Mouse (Mus musculus): ENCODE results near the gene Eif6. TPM values are rescaled to one million over a fixed set of nuclear protein-coding genes. Genes with fewer than 3 reads are reported as not detected.

The Eif6 gene
- polyA plus RNA-seq, 1 experiment: 133 TPM

DNA sequence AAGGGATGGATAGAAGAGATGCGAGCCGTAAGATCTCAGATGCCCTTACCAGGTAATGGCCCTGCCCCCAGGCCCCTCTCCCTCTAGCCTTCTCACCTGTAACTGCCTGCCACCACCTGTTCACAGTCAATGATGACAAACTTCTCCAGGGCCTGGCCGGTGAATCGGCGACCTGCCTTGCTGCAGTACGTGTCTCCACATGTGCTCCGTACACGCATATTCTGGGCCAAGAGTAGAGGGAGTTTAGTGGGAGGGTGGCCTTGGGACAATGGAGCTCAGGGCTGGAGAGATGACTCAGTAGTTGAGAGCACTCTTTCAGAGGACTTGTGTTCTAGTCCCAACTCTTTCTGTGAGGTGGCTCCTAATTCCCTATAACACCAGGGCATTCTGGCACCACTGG is 4.1 kb upstream of the Eif6 start:
- no peak overlapping the region for H3K4me3 ChIP-seq (ENCODE audit: insufficient read depth, low read length)
- no peak for TF ChIP-seq POLR2A (IDR thresholded peaks at IDR 0.05; ENCODE audit: low read depth, low read length)
- no peaks in the 10 kb centered on the region for H3K4me1 ChIP-seq (ENCODE audit: control insufficient read depth, insufficient read depth, low read length)
- H3K27ac ChIP-seq (ENCODE audit: insufficient read depth, low read length): no peak overlapping the region

DNA sequence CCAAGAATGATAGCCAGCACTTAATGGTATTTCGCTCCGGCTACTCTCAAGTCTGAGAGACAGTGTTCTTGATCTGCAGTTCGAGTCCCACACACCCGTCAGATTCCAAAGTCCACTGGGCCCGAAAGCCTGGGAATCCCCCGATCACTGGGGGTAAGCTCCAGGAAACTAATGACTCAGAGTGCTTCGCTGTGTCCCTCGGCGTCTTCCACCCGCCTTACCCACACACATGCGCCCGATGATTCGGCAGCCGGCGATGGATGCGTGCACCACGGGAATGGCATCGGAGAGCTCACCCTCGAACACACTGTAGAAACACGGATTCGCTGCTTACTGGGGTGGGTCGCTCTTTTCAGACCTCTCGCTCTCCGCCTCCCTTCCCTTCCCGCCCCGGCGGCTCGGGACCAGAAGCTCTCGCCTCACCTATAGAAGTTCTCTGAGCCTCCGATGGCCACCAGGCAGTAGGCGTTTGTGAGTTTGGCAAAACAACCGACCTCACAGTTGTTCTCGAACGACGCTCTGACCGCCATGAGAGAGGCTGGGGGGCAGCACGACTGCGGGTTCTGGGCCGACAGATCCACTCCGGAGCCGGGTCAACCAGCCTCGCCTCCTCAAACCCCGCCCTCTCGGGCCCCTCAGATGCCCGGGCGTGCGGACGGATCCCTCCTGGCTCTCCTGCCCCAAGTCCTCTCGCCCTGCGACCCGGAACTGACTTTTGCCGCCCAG is 658 bp downstream of the Eif6 start:
- Histone ChIP-seq H3K4me1 (ENCODE audit: control insufficient read depth, insufficient read depth, low read length) (no peaks in the 10 kb centered on the region), H3K27ac (ENCODE audit: insufficient read depth, low read length) (peak overlapping the region; percentile 76), H3K4me3 (ENCODE audit: insufficient read depth, low read length) (peak overlapping the region; percentile 92)
- TF ChIP-seq CTCF (IDR thresholded peaks at IDR 0.05; ENCODE audit: borderline replicate concordance, insufficient read depth, low read length) (no peak), POLR2A (IDR thresholded peaks at IDR 0.05; ENCODE audit: low read depth, low read length) (peak; percentile 50; the same call in 1 of the 2 replicates)

DNA sequence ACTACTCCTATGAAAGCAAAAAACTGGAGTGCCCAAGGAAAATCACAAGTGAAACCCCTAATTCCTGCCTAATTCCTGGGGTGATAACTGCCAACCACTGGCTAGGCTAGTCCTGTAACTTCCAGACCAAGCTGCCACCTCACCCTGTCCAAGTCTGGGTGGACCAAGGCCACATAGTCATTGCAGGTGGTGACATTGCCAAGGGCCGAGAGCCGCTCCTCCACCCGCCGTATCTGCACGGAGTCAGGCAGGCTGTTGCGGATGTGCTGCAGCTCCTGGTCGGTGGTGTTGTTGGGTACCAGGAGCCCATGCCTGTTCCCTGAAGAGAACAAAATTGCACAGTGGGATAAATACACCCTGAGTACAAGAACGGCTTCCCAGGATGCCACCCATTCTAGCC is 3.0 kb downstream of the Eif6 start:
- peaks cover 7% of the 10 kb centered on the region; the same call in 1 of the 2 replicates for H3K4me1 ChIP-seq (ENCODE audit: control insufficient read depth, insufficient read depth, low read length)
- H3K4me3 ChIP-seq (ENCODE audit: insufficient read depth, low read length): no peak overlapping the region
- no peak overlapping the region for H3K27ac ChIP-seq (ENCODE audit: insufficient read depth, low read length)
- TF ChIP-seq POLR2A (IDR thresholded peaks at IDR 0.05; ENCODE audit: low read depth, low read length): no peak
- TF ChIP-seq CTCF (IDR thresholded peaks at IDR 0.05; ENCODE audit: borderline replicate concordance, insufficient read depth, low read length): no peak

- H3K4me1 ChIP-seq (ENCODE audit: control insufficient read depth, insufficient read depth, low read length): peaks cover 11% of the 10 kb centered on the region; the same call in 1 of the 2 replicates
- H3K27ac ChIP-seq (ENCODE audit: insufficient read depth, low read length): peak overlapping the region; percentile 67; the same call in 1 of the 2 replicates
- no peak overlapping the region for H3K4me3 ChIP-seq (ENCODE audit: insufficient read depth, low read length)
- TF ChIP-seq CTCF (IDR thresholded peaks at IDR 0.05; ENCODE audit: borderline replicate concordance, insufficient read depth, low read length) (no peak), POLR2A (IDR thresholded peaks at IDR 0.05; ENCODE audit: low read depth, low read length) (no peak)
Measured at GRCm38 (mm10) chr2:155820779-155821178, 5.9 kb downstream of the Eif6 start.

DNA sequence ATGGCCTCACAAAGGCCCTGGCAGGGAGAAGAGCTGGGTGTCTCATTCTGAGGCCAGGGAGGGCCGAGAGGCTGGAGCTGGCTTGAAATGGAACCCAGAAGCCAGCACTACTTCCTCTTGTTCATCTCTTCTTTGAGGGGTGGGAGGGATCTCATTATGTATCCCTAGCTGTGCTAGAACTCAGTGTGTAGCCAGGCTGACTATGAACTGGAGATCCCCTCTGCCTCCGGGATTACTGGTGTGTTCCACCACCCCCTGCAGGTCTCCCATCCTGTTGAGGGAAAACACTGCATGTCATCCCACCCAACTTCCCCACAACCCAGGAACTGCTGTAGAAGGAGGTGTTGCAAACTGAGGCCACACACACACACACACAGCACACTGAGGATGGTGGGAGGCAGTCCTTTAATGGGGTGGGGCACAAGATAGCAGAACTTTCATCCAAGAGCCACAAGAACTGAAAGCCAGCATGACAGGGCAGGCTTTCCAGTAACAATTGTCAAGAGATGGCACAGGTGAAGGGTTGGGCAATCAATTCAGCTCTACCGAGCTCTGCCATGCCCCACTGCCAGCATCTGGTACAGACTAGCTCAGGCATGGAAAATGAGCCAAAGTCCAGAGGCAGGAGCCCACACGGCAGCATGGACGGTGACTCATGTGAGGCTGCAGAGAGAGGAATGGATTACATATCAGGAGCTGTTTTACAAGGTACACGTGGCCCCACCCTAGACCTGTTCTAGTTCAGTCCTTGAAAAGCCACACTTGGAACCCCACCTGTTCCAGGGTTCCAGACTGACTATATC is 7.1 kb downstream of the Eif6 start:
- no peak overlapping the region for H3K4me3 ChIP-seq (ENCODE audit: insufficient read depth, low read length)
- H3K27ac ChIP-seq (ENCODE audit: insufficient read depth, low read length): peak overlapping the region; percentile 67
- no peak for TF ChIP-seq POLR2A (IDR thresholded peaks at IDR 0.05; ENCODE audit: low read depth, low read length)
- no peak for TF ChIP-seq CTCF (IDR thresholded peaks at IDR 0.05; ENCODE audit: borderline replicate concordance, insufficient read depth, low read length)
- peaks cover 11% of the 10 kb centered on the region; the same call in 1 of the 2 replicates for H3K4me1 ChIP-seq (ENCODE audit: control insufficient read depth, insufficient read depth, low read length)

DNA sequence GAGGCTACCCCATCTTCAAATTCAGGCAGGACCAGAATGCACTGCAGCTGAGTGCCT is 7.5 kb downstream of the Eif6 start, which contains the start of gene BC029722:
BC029722 (minus strand) TSS at position 35 of the 57 bp plus-strand sequence.
- Histone ChIP-seq H3K4me1 (ENCODE audit: control insufficient read depth, insufficient read depth, low read length) (peaks cover 11% of the 10 kb centered on the region; the same call in 1 of the 2 replicates), H3K27ac (ENCODE audit: insufficient read depth, low read length) (peak within 1 kb of the TSS; percentile 79), H3K4me3 (ENCODE audit: insufficient read depth, low read length) (peak within 1 kb of the TSS; percentile 58)
- no peak; the same call in 1 of the 2 replicates for TF ChIP-seq POLR2A (IDR thresholded peaks at IDR 0.05; ENCODE audit: low read depth, low read length)
- no peak for TF ChIP-seq CTCF (IDR thresholded peaks at IDR 0.05; ENCODE audit: borderline replicate concordance, insufficient read depth, low read length)

GRCm38 (mm10) chr2:155818596-155819391 is 7.9 kb downstream of the Eif6 start:
- Histone ChIP-seq H3K4me1 (ENCODE audit: control insufficient read depth, insufficient read depth, low read length) (peaks cover 11% of the 10 kb centered on the region; the same call in 1 of the 2 replicates), H3K27ac (ENCODE audit: insufficient read depth, low read length) (peak overlapping the region; percentile 79), H3K4me3 (ENCODE audit: insufficient read depth, low read length) (peak overlapping the region; percentile 58)
- TF ChIP-seq CTCF (IDR thresholded peaks at IDR 0.05; ENCODE audit: borderline replicate concordance, insufficient read depth, low read length) (no peak), POLR2A (IDR thresholded peaks at IDR 0.05; ENCODE audit: low read depth, low read length) (peak; percentile 99)

GRCm38 (mm10) chr2:155817301-155818245 is 9.2 kb downstream of the Eif6 start:
- H3K27ac ChIP-seq (ENCODE audit: insufficient read depth, low read length): peak overlapping the region; percentile 79
- H3K4me1 ChIP-seq (ENCODE audit: control insufficient read depth, insufficient read depth, low read length): peaks cover 11% of the 10 kb centered on the region; the same call in 1 of the 2 replicates
- TF ChIP-seq CTCF (IDR thresholded peaks at IDR 0.05; ENCODE audit: borderline replicate concordance, insufficient read depth, low read length) (no peak), POLR2A (IDR thresholded peaks at IDR 0.05; ENCODE audit: low read depth, low read length) (peak; percentile 29)
- H3K4me3 ChIP-seq (ENCODE audit: insufficient read depth, low read length): peak overlapping the region; percentile 58

DNA sequence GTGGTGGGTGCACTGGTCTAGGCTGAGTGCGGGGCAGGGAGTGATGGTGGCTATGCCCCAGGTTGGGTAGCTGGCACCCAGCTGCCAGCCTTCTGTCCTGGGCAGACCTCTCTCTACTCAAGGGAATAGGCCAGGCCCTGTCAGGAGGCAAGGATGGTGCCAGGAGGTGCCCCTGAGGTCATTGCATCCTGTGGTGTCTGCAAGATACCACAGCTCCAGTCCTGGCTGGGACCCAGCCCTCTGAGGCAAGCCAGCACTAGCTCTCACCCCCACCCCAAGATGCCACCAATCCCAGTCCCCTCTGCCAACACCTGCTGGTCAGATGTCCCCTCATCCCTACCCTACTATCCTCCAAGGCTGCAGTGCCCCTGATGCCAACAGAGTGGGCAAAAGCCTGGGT is 10.5 kb downstream of the Eif6 start:
- no peak overlapping the region for H3K4me3 ChIP-seq (ENCODE audit: insufficient read depth, low read length)
- TF ChIP-seq CTCF (IDR thresholded peaks at IDR 0.05; ENCODE audit: borderline replicate concordance, insufficient read depth, low read length) (no peak), POLR2A (IDR thresholded peaks at IDR 0.05; ENCODE audit: low read depth, low read length) (no peak; the same call in 1 of the 2 replicates)
- peaks cover 11% of the 10 kb centered on the region; the same call in 1 of the 2 replicates for H3K4me1 ChIP-seq (ENCODE audit: control insufficient read depth, insufficient read depth, low read length)
- no peak overlapping the region for H3K27ac ChIP-seq (ENCODE audit: insufficient read depth, low read length)

All from embryonic fibroblast, embryonic 13.5 days (primary cell).